Mouse (Mus musculus) liver, embryonic 13.5 days (tissue): ENCODE data around the gene Adarb2. TPM values are rescaled to one million over a fixed set of nuclear protein-coding genes. Genes with fewer than 3 reads are reported as not detected.

Source experiments
- ATAC-seq: fragments of 200-750 bp; cut with Nextera tagmentation; 2 replicates; pipeline ENCODE4 v1.8.0; 2017; ENCODE audit warnings: low read depth, mild to moderate bottlenecking, moderate number of reproducible peaks, moderate library complexity
- DNase-seq: peaks from one replicate; pipeline ENCODE4 v3.0.0; 2022
- H3K27ac ChIP-seq: fragments of 300-500 bp; sonication (generic); 2 replicates; pipeline ENCODE4 v1.5.1; 2015; ENCODE audit warnings: moderate library complexity, mild to moderate bottlenecking, inconsistent platforms
- H3K27me3 ChIP-seq: fragments of 300-500 bp; sonication (generic); 2 replicates; pipeline ENCODE4 v1.6.1; 2015; ENCODE audit warnings: mild to moderate bottlenecking, inconsistent platforms
- H3K36me3 ChIP-seq: fragments of 300-500 bp; sonication (generic); 2 replicates; pipeline ENCODE4 v1.6.1; 2015; ENCODE audit warnings: mild to moderate bottlenecking, inconsistent platforms
- H3K4me1 ChIP-seq: fragments of 300-500 bp; sonication (generic); replicated peaks from 2 replicates; pipeline ENCODE4 v1.6.1; 2015; ENCODE audit warnings: inconsistent platforms
- H3K4me2 ChIP-seq: fragments of 300-500 bp; sonication (generic); 2 replicates; pipeline ENCODE4 v1.6.1; 2015; ENCODE audit warnings: inconsistent platforms, mild to moderate bottlenecking, moderate library complexity
- H3K4me3 ChIP-seq: fragments of 300-500 bp; sonication (generic); replicated peaks from 2 replicates; pipeline ENCODE4 v1.5.1; 2015; ENCODE audit warnings: mild to moderate bottlenecking, inconsistent platforms
- H3K9ac ChIP-seq: fragments of 300-500 bp; sonication (generic); 2 replicates; pipeline ENCODE4 v1.6.1; 2015; ENCODE audit warnings: mild to moderate bottlenecking, inconsistent platforms
- H3K9me3 ChIP-seq: fragments of 300-500 bp; sonication (generic); replicated peaks from 2 replicates; pipeline ENCODE4 v1.6.1; 2016; ENCODE audit warnings: inconsistent platforms
- WGBS: fragments of 180-500 bp; shearing (Covaris S2); methylation state at CpG from one replicate; pipeline ENCODE4 v1.1.7; 2015; ENCODE audit not compliant: insufficient replicate concordance; 5-methylcytosine and 5-hydroxymethylcytosine counted together
- polyA plus RNA-seq: library from polyadenylated mRNA; unstranded; fragments of >200 nt; fragmentation: Nextera tagmentation; extraction: Ambion mirVana; gene quantifications from 2 replicates; pipeline ENCODE4 v1.2.1, GENCODE M21; 2015

The Adarb2 gene
- polyA plus RNA-seq, 1 experiment from 2014 or later: 0.18 TPM

- Histone ChIP-seq H3K27ac (no peak overlapping the region), H3K4me2 (no peak overlapping the region), H3K27me3 (no peaks in the 10 kb centered on the region), H3K9me3 (no peaks in the 10 kb centered on the region), H3K36me3 (no peaks in the 10 kb centered on the region), H3K4me1 (no peaks in the 10 kb centered on the region), H3K9ac (no peak overlapping the region), H3K4me3 (no peak overlapping the region)
- no peak for DNase-seq
- 51% methylated on average over 4 of the region's 4 CpGs for WGBS
- no peak for ATAC-seq
Measured at GRCm38 (mm10) chr13:8515979-8516715, 313.5 kb downstream of the Adarb2 start.

DNA sequence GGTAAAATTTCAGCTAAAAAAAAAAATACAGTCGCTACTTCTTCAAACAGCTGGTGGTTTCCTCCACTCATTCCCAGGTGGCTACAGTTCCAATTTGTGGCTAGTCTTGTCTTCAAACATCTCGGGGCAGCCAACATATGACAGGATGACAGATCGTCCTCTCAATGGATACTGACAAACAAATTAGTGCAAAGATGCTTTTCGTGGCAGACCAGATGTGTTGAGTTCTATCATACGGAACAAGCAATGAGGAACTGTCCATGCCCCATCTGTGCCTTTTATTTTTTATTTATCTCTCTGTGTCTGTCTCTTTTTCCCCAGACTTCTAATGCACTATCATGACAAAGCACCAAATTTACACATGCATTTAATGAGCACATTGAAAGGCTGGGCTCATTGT, 316.5 kb downstream of the Adarb2 start:
- ATAC-seq (no peak), DNase-seq (no peak)
- Histone ChIP-seq H3K36me3 (no peaks in the 10 kb centered on the region), H3K4me1 (no peaks in the 10 kb centered on the region), H3K27ac (no peak overlapping the region), H3K4me2 (no peak overlapping the region), H3K9me3 (no peaks in the 10 kb centered on the region), H3K4me3 (no peak overlapping the region), H3K27me3 (no peaks in the 10 kb centered on the region), H3K9ac (no peak overlapping the region)
- WGBS: 59% methylated on average over 5 of the region's 5 CpGs

- no peaks in the 10 kb centered on the region for H3K4me1 ChIP-seq
- no peak overlapping the region for H3K4me2 ChIP-seq
- no peaks in the 10 kb centered on the region for H3K27me3 ChIP-seq
- WGBS: 69% methylated on average over 9 of the region's 9 CpGs
- H3K4me3 ChIP-seq: no peak overlapping the region
- H3K36me3 ChIP-seq: no peaks in the 10 kb centered on the region
- DNase-seq: no peak
- no peak overlapping the region for H3K9ac ChIP-seq
- ATAC-seq: no peak
- H3K27ac ChIP-seq: no peak overlapping the region
- no peaks in the 10 kb centered on the region for H3K9me3 ChIP-seq
Measured at GRCm38 (mm10) chr13:8525748-8526631, 323.3 kb downstream of the Adarb2 start.

DNA sequence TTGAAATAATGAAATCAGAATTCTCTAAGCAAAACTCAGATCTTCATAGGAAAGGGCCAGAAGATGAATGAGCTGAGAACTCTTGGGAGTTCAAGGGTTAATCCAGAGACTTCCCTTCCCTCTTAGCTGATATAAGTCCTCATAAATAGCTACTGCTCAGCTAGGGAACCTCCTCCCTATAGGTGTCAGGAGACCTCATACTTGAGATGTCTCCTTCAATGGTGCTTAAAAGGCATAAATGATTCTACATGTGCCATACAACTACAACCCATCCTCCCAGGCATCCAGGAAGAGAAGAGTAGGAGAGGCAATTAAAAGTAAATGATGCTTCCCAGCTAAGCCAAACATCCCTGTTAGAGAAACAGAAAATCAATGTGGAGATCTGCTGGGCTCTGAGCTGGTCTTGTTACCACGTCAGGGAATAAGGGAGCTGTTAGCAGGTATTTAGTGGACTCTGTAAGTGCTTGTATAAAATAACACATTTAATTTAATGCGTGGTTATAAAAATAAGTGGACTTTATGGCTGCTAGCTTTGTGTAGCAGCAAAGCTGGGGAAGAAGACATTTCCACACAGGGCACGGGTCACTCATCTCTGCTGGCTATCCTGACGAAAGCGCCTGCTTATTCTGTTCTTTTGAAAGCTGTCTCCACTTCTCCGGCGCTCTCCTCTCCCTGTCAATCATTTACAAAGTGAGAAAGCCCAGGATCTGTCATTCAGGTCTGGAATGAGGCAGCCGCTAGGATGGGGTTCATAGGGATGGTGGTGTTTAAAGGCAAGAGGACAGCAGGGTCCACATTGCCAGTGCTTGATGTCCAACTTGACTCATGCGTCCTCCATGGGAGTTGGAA, 331.8 kb downstream of the Adarb2 start:
- Histone ChIP-seq H3K9ac (no peak overlapping the region), H3K4me1 (no peaks in the 10 kb centered on the region), H3K4me3 (no peak overlapping the region), H3K36me3 (no peaks in the 10 kb centered on the region), H3K9me3 (no peaks in the 10 kb centered on the region), H3K4me2 (no peak overlapping the region), H3K27me3 (no peaks in the 10 kb centered on the region), H3K27ac (no peak overlapping the region)
- no peak for DNase-seq
- 68% methylated on average over 9 of the region's 9 CpGs for WGBS
- no peak for ATAC-seq

DNA sequence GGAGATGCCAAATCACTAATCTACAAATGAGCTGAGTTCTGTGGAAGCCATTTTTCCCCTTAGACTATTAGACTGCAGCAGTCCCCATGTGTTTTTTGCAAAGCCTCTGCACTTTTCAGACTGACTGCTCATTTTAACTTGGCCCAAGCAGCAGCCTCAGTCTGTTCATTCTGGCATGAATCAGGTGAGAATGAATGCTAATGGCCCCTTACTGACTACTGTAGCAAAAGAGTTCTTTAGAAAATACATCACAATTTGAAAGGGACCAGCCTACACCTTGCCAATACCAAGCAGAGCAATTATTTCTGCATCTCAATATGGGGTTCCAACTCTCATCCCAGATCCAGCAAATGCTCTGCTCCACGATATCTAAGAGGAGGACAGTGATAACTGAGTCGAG, 335.8 kb downstream of the Adarb2 start:
- H3K27me3 ChIP-seq: no peaks in the 10 kb centered on the region
- 74% methylated on average over 2 of the region's 2 CpGs for WGBS
- H3K4me1 ChIP-seq: no peaks in the 10 kb centered on the region
- H3K9me3 ChIP-seq: no peaks in the 10 kb centered on the region
- H3K4me3 ChIP-seq: no peak overlapping the region
- H3K36me3 ChIP-seq: no peaks in the 10 kb centered on the region
- no peak for ATAC-seq
- H3K27ac ChIP-seq: no peak overlapping the region
- no peak for DNase-seq
- no peak overlapping the region for H3K4me2 ChIP-seq
- no peak overlapping the region for H3K9ac ChIP-seq

DNA sequence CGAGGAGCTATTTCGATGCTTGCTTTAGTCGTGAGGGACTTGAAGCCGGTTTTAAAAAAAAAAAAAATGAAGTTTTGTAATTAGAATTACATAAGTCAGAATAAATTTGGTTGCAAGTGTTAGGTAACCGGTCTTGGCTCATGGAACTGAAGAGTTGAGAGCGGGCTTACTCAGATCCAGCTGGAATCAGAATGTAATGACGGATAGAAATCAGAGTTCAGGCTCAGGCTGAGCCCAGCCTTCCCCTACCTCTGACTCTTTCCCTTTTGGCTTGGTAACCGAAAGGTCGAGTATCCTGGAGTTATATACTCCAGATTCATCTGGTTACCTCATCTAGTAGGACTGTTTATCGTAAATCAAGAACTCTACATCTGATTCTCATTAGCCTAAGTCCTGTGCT, 336.2 kb downstream of the Adarb2 start:
- Histone ChIP-seq H3K4me2 (no peak overlapping the region), H3K27ac (no peak overlapping the region), H3K4me3 (no peak overlapping the region), H3K27me3 (no peaks in the 10 kb centered on the region), H3K36me3 (no peaks in the 10 kb centered on the region), H3K4me1 (no peaks in the 10 kb centered on the region), H3K9ac (no peak overlapping the region), H3K9me3 (no peaks in the 10 kb centered on the region)
- WGBS: 72% methylated on average over 10 of the region's 10 CpGs
- DNase-seq: no peak
- ATAC-seq: no peak

DNA sequence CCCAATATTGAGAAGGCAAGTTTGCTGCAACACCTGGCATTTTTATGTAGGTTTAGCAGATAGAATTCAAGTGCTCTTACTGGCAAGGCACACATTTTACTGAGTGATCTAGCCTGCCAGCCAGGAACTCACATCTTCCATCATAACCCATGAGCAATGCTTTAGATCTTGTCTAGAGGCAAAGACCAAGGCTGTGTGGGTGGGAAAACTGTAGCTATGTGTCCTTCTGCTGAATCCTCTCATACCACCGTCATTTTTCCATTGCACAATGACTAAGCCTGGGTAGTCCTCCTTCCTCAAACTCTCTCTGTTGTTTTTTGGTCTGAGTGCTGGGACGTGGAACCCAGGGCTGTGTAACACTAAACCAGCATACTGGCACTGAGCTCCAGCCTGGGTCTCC, 340.0 kb downstream of the Adarb2 start:
- Histone ChIP-seq H3K4me2 (no peak overlapping the region), H3K9me3 (no peaks in the 10 kb centered on the region), H3K4me1 (no peaks in the 10 kb centered on the region), H3K9ac (no peak overlapping the region), H3K27me3 (no peaks in the 10 kb centered on the region), H3K4me3 (no peak overlapping the region), H3K36me3 (no peaks in the 10 kb centered on the region), H3K27ac (no peak overlapping the region)
- no peak for DNase-seq
- no peak for ATAC-seq
- WGBS: 55% methylated on average over 2 of the region's 2 CpGs

DNA sequence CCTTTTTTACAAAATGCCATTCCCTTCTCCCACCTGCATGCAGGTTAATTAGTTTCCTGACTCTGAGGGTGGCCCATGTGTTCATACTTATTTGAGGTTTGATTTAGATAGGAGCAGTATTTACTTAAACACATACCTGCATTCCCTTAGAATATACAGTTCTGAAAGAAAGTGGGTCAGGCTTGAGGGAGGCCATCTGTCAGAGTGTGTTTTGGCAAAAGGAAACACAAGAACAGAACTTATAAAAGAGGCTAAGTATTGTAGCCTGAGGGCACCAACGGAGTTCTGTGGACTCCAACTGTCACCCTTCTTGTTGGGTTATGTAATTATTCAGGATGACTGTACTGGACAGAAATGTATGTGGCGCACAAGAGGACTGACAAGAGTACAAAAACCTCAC, 349.6 kb downstream of the Adarb2 start:
- Histone ChIP-seq H3K4me2 (no peak overlapping the region), H3K4me1 (no peaks in the 10 kb centered on the region), H3K27ac (no peak overlapping the region), H3K27me3 (no peaks in the 10 kb centered on the region), H3K9ac (no peak overlapping the region), H3K36me3 (no peaks in the 10 kb centered on the region), H3K9me3 (no peaks in the 10 kb centered on the region), H3K4me3 (no peak overlapping the region)
- ATAC-seq: no peak
- WGBS: 73% methylated on average over 2 of the region's 2 CpGs
- no peak for DNase-seq

DNA sequence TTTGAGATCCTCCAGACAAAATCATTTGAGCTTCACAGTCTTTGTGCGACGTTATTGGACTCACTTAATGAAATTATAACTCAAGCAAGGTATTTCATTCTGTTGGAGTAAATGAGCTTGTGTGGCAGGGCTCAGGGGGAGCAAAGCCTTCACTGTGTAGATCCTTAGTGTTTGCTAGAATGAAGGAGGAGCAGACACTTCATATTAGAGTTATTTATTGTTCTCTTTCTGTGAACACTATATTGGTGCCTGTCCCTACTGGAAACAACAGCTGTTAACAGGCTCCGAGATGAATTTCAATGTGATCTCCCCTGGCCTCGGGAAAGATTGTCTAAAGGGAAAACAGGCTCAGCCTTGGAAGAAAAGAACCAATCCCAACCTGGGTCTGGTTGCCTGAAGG, 355.1 kb downstream of the Adarb2 start:
- no peak overlapping the region for H3K4me3 ChIP-seq
- no peak overlapping the region for H3K4me2 ChIP-seq
- H3K27ac ChIP-seq: no peak overlapping the region
- no peaks in the 10 kb centered on the region for H3K27me3 ChIP-seq
- ATAC-seq (no peak), DNase-seq (no peak)
- no peaks in the 10 kb centered on the region for H3K9me3 ChIP-seq
- H3K36me3 ChIP-seq: no peaks in the 10 kb centered on the region
- no peaks in the 10 kb centered on the region for H3K4me1 ChIP-seq
- H3K9ac ChIP-seq: no peak overlapping the region
- WGBS: 60% methylated on average over 4 of the region's 4 CpGs

- Histone ChIP-seq H3K27me3 (no peaks in the 10 kb centered on the region), H3K4me1 (no peaks in the 10 kb centered on the region), H3K9me3 (no peaks in the 10 kb centered on the region), H3K27ac (no peak overlapping the region), H3K4me2 (no peak overlapping the region), H3K4me3 (no peak overlapping the region), H3K9ac (no peak overlapping the region), H3K36me3 (no peaks in the 10 kb centered on the region)
- no peak for ATAC-seq
- DNase-seq: no peak
Measured at GRCm38 (mm10) chr13:8560485-8560884, 357.8 kb downstream of the Adarb2 start.

DNA sequence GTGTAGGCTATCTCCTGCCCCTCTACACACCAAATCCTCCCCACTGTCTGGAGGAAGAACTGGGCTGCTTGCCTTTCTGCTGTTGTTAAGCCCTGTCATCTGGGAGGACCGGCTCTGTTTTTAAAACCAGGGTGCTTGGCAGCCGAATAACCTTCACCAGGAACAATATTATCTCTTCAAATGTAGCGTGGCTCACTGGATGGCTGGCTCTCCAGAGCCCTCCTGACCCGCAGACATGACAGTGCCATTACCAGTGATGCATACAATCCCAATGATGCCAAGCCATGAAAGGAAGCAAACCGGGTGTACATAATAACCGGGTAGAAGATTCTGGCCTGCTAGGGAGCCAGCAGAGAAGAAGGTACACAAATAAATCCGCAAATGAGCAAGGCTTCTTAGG, 360.5 kb downstream of the Adarb2 start:
- Histone ChIP-seq H3K36me3 (no peaks in the 10 kb centered on the region), H3K9me3 (no peaks in the 10 kb centered on the region), H3K4me3 (no peak overlapping the region), H3K4me1 (no peaks in the 10 kb centered on the region), H3K9ac (no peak overlapping the region), H3K4me2 (no peak overlapping the region), H3K27ac (no peak overlapping the region), H3K27me3 (no peaks in the 10 kb centered on the region)
- DNase-seq (no peak), ATAC-seq (no peak)
- 68% methylated on average over 7 of the region's 7 CpGs for WGBS
